Mouse (Mus musculus) urinary bladder, postnatal 4 days (tissue): ENCODE results near the gene Klk1b27.
"Not testable (repeated sequence)": the region's sequence is repeated elsewhere in the genome, so short reads cannot be mapped to it uniquely, and the experiment has no call there.

Source experiments
- DNase-seq, 2 experiments: peaks; one replicate each; pipeline ENCODE4 v3.0.0; 2021 to 2022; ENCODE audit warnings: low spot score in 2 of 2

The Klk1b27 gene

GRCm38 (mm10) chr7:44051990-44052389 lies at the start of gene Klk1b27:
Gene Klk1b27, plus strand, starts transcription at chr7:44052290.
- DNase-seq = not testable (repeated sequence)

- DNase-seq = no peak
Measured at GRCm38 (mm10) chr7:44004847-44005246, 47.2 kb upstream of the Klk1b27 start.

- not testable (repeated sequence) for DNase-seq
Measured at GRCm38 (mm10) chr7:44011868-44012267, 40.2 kb upstream of the Klk1b27 start, which contains the start of gene Klk1b26. Gene Klk1b26, plus strand, starts transcription at chr7:44012168.

- not testable (repeated sequence) for DNase-seq
Measured at GRCm38 (mm10) chr7:44014666-44015065, 37.4 kb upstream of the Klk1b27 start.

- DNase-seq = no peak
Measured at GRCm38 (mm10) chr7:44015071-44015470, 37.0 kb upstream of the Klk1b27 start.

GRCm38 (mm10) chr7:44072117-44072516 lies 20.0 kb downstream of the Klk1b27 start:
- no peak for DNase-seq

GRCm38 (mm10) chr7:44077703-44078102 lies 25.6 kb downstream of the Klk1b27 start:
- DNase-seq = no peak

- DNase-seq = no peak
Measured at GRCm38 (mm10) chr7:44096111-44096510, 44.0 kb downstream of the Klk1b27 start.

- DNase-seq = not testable (repeated sequence)
Measured at GRCm38 (mm10) chr7:44102028-44102427, 49.9 kb downstream of the Klk1b27 start, which contains the start of gene Klk1b21. Gene Klk1b21, plus strand, starts transcription at chr7:44102328.
